Mouse (Mus musculus): ENCODE results near the gene Abhd17c.

DNA sequence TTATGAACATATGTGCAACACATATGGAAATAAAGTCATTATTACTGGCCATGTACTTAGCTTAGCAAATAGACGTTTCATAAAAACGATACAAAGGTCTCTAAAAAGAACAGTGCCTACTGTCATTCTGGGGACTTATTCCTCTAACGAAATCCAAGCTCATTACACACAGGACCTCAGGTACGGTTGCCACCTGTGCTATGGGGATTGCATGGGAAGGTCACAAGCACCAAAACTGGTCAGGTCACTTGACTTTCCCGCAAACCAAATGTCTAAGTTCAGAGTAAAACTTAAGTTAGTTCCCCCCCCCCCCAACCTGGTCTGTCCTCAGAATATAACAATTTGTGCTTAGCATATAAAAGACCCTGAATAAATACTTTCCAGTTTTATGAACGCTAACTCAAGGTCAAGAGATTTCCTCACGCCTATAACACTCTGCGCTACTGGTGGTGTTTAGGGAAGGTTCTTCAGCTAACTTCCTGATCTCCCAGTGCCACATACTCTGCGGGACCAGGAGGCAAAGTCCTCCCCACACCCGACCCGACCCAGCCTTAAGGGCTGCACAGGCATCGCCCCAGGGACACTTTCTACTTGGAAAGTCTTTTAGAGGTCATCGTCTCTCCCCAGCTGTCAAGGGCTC lies 1.2 kb downstream of the Abhd17c start:
- TF ChIP-seq POLR2A (IDR thresholded peaks at IDR 0.05; ENCODE audit: borderline replicate concordance, extremely low read depth, insufficient read depth, insufficient read length, poor library complexity, severe bottlenecking) (no peak), CTCF (IDR thresholded peaks at IDR 0.05; ENCODE audit: borderline replicate concordance, extremely low read depth, insufficient read depth, insufficient read length) (no peak)

Measured in brain, embryonic 14.5 days (tissue).